Mouse (Mus musculus) brain, adult 10 weeks (tissue): ENCODE measurements around the gene Vmn2r120. TPM values are rescaled to one million over a fixed set of nuclear protein-coding genes. Genes with fewer than 3 reads are reported as not detected.

ENCODE experiments used
- polyA plus RNA-seq: library from polyadenylated mRNA; stranded (reverse); fragments of 350-450 nt; fragmentation: Illumina TruSeq; extraction: RNeasy Lipid Tissue Mini Kit (QIAGEN cat#74804); gene quantifications from one replicate; pipeline ENCODE4 v1.2.3, GENCODE M21; 2015; ENCODE audit warnings: low read depth, low replicate concordance

Gene Vmn2r120
- polyA plus RNA-seq, result not detected

DNA sequence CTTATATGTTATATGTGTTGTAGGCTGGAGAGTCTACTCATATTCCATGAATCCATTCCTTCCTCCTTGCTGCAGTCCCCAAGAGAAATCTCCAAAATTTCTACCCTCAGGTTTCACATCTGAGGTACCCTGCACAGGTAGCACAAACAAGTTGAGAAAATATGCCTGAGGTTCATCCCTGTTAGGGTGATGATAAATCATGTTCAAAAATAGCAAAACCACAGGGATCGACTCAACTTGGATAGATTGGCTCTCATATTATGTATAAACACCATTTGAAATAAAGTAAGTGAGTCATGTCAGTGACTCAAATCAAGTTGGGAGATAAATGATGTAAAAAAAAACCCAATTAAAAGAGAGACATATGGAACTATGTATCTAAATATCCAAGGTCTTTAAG, at the start of gene Vmn2r120:
Gene Vmn2r120 (minus strand): TSS at position 101 of the 400 bp plus-strand sequence.

Other genes starting within 250 kb of the Vmn2r120 start
- gene Adgre1, start 186.8 kb downstream of the Vmn2r120 start, polyA plus RNA-seq, result 6.2 TPM
- not detected for gene Gm21834, start 196.7 kb upstream of the Vmn2r120 start, polyA plus RNA-seq
- 3.4 TPM for gene Cntnap5c, start 224.1 kb upstream of the Vmn2r120 start, polyA plus RNA-seq